Mouse (Mus musculus): ENCODE measurements around the gene Ifnab. TPM values are rescaled to one million over a fixed set of nuclear protein-coding genes. Genes with fewer than 3 reads are reported as not detected.
A peak's percentile ranks its signal among the peaks of the same experiment; 100 is the strongest.

Gene Ifnab
- total RNA-seq, 4 experiments from 2014 or later: not detected

- DNase-seq (ENCODE audit: low spot score in 2 of 2): no peak
Measured at GRCm38 (mm10) chr4:88680362-88680761, 10.8 kb downstream of the Ifnab start.

DNA sequence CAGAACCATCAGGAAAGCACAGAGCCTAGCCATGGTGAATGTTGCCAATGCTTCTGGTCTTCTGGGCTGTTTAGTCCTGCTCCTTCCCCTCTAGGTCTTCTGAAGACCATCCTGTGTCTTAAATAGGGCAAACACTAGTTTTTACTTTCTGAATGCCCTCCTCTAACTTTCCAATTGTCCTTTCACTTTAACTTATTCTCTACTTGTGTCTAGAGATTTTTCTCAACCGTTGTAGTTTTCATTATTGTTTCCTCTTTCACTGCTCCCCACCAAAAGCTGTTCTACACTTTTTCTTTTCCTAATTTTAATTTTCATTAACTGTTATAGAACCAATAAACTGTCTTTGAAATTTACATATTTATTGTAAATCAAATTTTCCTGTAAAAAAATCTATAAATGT, 14.3 kb downstream of the Ifnab start, which contains the start of gene Ifna16:
Ifna16 (minus strand) TSS at position 101 of the 400 bp plus-strand sequence.
- DNase-seq (ENCODE audit: low spot score in 2 of 2): no peak

GRCm38 (mm10) chr4:88655461-88655860, 35.7 kb downstream of the Ifnab start:
- no peak for DNase-seq (ENCODE audit: low spot score in 2 of 2)

DNA sequence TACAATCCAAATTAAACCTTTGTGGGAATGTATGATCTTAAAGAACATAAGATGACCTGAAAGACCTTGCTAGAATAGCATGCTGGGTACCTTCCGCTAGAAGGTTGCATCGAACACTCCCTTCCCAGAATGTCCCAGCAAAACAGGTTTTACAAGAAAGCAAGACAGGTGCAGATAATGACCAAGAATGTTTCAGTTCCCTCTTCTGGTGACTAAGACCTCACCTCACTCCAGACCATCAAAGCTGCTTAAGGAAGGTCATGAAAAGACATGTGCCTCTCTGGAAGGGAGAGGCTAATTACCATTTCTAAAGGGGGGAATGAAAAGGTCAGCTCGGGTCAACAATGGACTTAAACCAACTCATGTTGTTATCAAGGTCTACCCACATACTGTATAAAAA, 37.5 kb downstream of the Ifnab start:
- no peak for DNase-seq (ENCODE audit: low spot score in 2 of 2)

GRCm38 (mm10) chr4:88644359-88644758, 46.8 kb downstream of the Ifnab start, which contains the start of gene Ifna13:
Gene Ifna13 (minus strand): TSS chr4:88644459.
- no peak for DNase-seq (ENCODE audit: low spot score in 2 of 2)

- no peak for DNase-seq (ENCODE audit: low spot score in 2 of 2)
Measured at GRCm38 (mm10) chr4:88642526-88642925, 48.6 kb downstream of the Ifnab start.

- DNase-seq (ENCODE audit: low spot score in 2 of 2): peak; percentile 47 to 79
Measured at GRCm38 (mm10) chr4:88641077-88641831, 49.9 kb downstream of the Ifnab start.

DNA sequence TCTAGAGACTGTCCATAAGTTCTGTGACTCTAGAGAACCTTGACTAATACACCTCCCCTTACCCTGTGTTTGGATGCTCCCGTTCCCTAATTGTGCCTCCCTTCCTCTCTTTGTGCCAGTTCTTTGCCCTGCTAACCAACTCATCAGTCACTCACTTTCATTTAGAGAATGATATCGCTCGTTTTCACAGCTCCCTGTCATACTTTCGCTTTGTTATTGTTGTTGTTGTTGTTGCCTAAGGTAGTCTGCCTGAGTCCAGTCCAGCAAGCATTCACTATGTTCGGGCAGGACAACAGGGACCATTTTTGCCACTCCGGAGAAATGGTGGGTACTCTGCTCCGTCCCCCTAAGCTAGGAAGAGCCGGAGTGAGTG, 50.5 kb downstream of the Ifnab start:
- DNase-seq (ENCODE audit: low spot score in 2 of 2): no peak

Other genes starting within 250 kb of the Ifnab start
- gene Ifnb1, start 168.6 kb downstream of the Ifnab start, total RNA-seq (2022): not detected
- gene Ifna15, start 133.1 kb downstream of the Ifnab start, total RNA-seq (2022): not detected
- gene Ifna14, start 119.6 kb downstream of the Ifnab start, total RNA-seq (2022): not detected
- gene Ifna9, start 99.0 kb downstream of the Ifnab start, total RNA-seq (2022): not detected
- not detected for gene Ifna12, start 88.0 kb downstream of the Ifnab start, total RNA-seq (2022)
- gene C87499, start 56.9 kb downstream of the Ifnab start, total RNA-seq (2022): not detected
- not detected for gene Ifna13, start 46.9 kb downstream of the Ifnab start, total RNA-seq (2022)
- not detected for gene Ifna16, start 14.4 kb downstream of the Ifnab start, total RNA-seq (2022)
- not detected for gene Ifna2, start 7.4 kb downstream of the Ifnab start, total RNA-seq (2022)
- 1 to 10 TPM in 2 of 4 experiments, under 1 TPM in 2; 0.61 to 1.8 (median 0.93) TPM for gene Gm26566, start 30.4 kb upstream of the Ifnab start, total RNA-seq (2022)
- 100 to 1,000 TPM in 1 of 4 experiments, 10 to 100 TPM in 3; 91.7 to 103 (median 95.7) TPM for gene Klhl9, start 31.1 kb upstream of the Ifnab start, total RNA-seq (2022)
- not detected for gene Gm13271, start 63.5 kb upstream of the Ifnab start, total RNA-seq (2022)
- not detected for gene Gm13283, start 68.8 kb upstream of the Ifnab start, total RNA-seq (2022)
- gene Gm13290, start 82.5 kb upstream of the Ifnab start, total RNA-seq (2022): not detected
- not detected for gene Gm13289, start 85.6 kb upstream of the Ifnab start, total RNA-seq (2022)
- not detected for gene Gm13272, start 88.5 kb upstream of the Ifnab start, total RNA-seq (2022)
- not detected for gene Ifnz, start 90.8 kb upstream of the Ifnab start, total RNA-seq (2022)
- gene Gm13276, start 94.3 kb upstream of the Ifnab start, total RNA-seq (2022): not detected
- not detected for gene Gm13277, start 97.3 kb upstream of the Ifnab start, total RNA-seq (2022)
- not detected for gene Gm13278, start 100.2 kb upstream of the Ifnab start, total RNA-seq (2022)
- gene Gm13275, start 103.1 kb upstream of the Ifnab start, total RNA-seq (2022): not detected
- not detected for gene Gm13279, start 106.0 kb upstream of the Ifnab start, total RNA-seq (2022)
- gene Gm13285, start 108.3 kb upstream of the Ifnab start, total RNA-seq (2022): not detected
- gene Gm13287, start 111.9 kb upstream of the Ifnab start, total RNA-seq (2022): not detected
- gene Gm13288, start 114.2 kb upstream of the Ifnab start, total RNA-seq (2022): not detected
- not detected for gene Ifna7, start 124.9 kb upstream of the Ifnab start, total RNA-seq (2022)
- gene Ifna11, start 128.6 kb upstream of the Ifnab start, total RNA-seq (2022): not detected
- gene Ifna6, start 136.1 kb upstream of the Ifnab start, total RNA-seq (2022): not detected
- gene Ifna5, start 144.2 kb upstream of the Ifnab start, total RNA-seq (2022): not detected
- gene Ifna4, start 150.5 kb upstream of the Ifnab start, total RNA-seq (2022): not detected
- not detected for gene Ifna1, start 158.7 kb upstream of the Ifnab start, total RNA-seq (2022)
- not detected for gene Ifne, start 188.8 kb upstream of the Ifnab start, total RNA-seq (2022)